Mouse (Mus musculus) urinary bladder, postnatal 4 days (tissue): ENCODE measurements around the gene Zfp26.
A peak's percentile ranks its signal among the peaks of the same experiment; 100 is the strongest.

ENCODE experiments used
- DNase-seq, 2 experiments: peaks; one replicate each; pipeline ENCODE4 v3.0.0; 2021 to 2022; ENCODE audit warnings: low spot score in 2 of 2

The Zfp26 gene

GRCm38 (mm10) chr9:20459377-20460317, at the start of gene Zfp26:
Zfp26 (minus strand) TSS chr9:20460162.
- peak; percentile 74 to 78 for DNase-seq

DNA sequence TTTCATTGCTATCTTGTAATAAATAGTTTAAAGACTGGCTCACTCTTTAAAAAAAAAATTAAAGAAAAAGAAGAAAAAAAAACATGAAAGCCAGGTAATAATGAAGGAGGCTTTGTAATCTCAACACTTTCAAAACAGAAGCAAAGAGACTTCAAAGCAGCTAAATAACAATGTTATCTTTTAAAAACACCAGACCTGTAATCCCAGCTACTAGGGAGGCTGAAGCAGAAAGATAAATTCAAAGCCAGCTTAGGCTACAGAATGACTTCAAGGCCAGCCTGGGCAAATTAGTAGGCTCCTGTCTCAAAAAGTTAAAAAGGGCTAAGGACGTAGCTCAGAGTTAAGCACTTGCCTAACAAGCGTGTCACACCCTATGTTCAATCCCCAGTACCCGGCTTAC, 49.7 kb upstream of the Zfp26 start:
- DNase-seq = no peak

- DNase-seq = no peak
These were observed 44.8 kb upstream of the Zfp26 start for GRCm38 (mm10) chr9:20504801-20505200.

DNA sequence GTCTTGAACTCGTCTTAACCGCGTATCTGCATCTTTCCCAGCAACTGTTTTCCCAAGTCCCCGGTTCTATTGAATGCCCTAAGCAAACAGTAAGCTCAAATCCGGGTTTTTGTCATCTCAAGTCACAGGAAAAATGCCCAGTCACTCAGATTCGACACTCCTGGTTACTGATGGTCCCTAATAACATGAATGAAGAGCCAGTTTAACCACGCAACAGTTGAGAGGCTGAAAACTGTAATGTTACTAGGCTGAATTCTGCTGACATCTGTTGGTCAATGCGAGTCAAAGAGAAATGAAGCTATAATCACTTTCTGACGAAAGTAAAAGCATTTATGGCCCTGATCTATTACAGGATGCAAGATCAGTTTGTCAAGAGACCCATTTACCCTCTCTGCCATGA, 33.3 kb upstream of the Zfp26 start:
- DNase-seq = no peak

DNA sequence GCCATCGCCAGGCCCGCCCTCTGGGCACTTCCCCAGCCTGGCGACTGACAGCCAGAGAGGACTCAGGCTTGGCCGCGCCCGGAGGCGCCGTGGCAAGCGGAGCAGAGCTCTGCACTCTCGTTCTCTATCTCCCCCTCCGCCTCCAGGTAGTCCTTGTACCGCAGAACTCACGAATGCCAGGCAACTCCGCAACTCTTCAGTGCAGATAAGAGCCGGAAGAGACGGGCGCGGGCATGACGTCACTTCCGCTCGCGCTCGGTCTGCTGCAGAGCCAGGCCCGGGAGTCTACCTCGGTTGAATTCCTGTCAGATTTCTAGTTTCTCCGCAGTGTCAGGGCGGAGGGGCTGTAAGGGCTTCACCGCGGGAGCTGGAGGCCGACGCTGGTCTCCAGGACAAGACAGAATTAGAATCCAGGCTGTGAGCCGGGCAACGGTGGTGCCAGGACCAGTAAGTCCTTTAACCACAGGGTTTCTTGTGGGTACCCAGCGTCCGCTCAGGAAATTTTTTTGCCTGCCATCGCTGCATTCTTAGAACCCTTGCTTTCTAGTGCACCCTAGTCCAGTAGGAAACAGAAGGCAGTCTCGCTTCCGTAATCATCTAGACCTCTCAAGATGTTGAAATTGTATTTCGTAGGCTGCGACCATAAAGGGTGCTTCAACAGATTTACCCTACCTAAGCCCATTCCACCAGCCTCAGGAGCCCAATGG, 32.7 kb upstream of the Zfp26 start, which contains the start of gene Zfp426:
Zfp426 (minus strand) TSS at position 220 of the 707 bp plus-strand sequence.
- peak; percentile 71 to 81 for DNase-seq

DNA sequence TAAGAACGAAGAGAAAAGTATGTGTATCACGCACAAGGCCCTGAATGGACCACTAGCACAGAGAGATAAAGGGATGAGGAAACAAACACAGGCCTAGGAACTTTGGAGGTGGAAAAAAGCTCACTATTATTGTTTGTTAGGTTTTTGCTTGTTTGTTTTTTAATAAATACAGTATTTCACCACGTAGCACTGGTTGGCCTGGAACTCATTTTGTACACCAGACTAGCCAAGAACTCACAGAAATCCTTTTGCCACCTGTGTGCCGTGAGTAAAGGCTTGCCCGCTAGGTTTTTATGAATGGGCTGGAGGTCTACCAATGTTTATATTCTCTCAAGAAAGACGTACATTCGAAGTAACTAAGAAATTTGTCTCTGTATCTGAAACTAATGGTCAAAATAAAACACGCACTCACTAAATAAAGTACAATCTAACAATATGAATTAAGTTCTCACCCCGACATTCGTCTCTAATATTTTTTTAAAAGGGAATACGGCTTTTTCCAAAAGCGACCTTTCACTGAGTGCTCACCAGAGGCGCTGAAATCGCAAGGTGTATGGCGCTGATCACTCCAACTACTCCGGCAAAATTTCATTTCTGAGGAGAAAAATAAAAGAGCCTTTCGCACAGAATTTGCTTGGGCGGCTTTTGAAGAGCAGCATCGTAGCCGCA, 32.0 kb upstream of the Zfp26 start:
- no peak for DNase-seq

- no peak for DNase-seq
These were observed 29.6 kb upstream of the Zfp26 start for GRCm38 (mm10) chr9:20489536-20489935.

DNA sequence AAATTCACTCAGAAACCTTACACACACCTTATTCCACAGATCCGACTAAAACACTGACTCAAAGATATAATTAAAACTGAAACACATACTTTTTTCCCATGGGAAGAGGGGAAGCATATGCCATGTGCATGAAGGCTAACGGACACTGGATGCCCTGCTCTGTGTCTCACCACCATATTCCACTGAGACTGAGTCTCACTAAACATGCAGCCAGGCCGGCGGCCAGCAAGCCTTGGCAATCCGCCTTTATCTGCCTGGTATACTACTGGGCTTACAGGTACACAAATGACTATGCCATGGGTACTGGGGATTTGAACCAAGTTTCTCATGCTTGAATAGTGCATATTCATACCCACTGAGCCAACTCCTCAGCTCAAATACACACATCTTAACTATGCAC, 19.4 kb upstream of the Zfp26 start:
- DNase-seq = no peak

- no peak for DNase-seq
These were observed 16.7 kb upstream of the Zfp26 start for GRCm38 (mm10) chr9:20476632-20477031.

GRCm38 (mm10) chr9:20466761-20467442, 6.9 kb upstream of the Zfp26 start:
- DNase-seq = no peak

GRCm38 (mm10) chr9:20453647-20454046, 6.3 kb downstream of the Zfp26 start:
- DNase-seq = no peak

DNA sequence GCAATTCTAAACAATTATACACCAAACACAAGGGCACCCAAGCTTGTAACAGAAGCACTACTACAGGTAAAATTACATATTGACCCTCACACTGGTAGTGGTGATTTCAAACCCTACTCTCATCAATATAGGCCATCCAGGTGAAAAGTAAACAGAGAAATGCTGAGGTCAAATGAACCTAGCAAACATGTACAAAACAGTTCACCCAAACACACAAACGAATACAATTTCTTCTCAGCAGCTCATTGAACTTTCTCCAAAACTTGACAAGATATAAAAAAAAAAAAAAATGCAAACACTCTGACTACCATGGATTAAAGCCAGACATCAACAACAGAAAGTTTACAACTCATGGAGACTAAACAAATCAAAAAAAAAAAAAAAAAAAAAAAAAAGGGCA, 8.5 kb downstream of the Zfp26 start:
- no peak for DNase-seq

GRCm38 (mm10) chr9:20443183-20443783, 16.7 kb downstream of the Zfp26 start:
- no peak for DNase-seq

- DNase-seq = no peak
These were observed 30.0 kb downstream of the Zfp26 start for GRCm38 (mm10) chr9:20430004-20430403.

GRCm38 (mm10) chr9:20411460-20411859, 48.5 kb downstream of the Zfp26 start:
- no peak for DNase-seq

DNA sequence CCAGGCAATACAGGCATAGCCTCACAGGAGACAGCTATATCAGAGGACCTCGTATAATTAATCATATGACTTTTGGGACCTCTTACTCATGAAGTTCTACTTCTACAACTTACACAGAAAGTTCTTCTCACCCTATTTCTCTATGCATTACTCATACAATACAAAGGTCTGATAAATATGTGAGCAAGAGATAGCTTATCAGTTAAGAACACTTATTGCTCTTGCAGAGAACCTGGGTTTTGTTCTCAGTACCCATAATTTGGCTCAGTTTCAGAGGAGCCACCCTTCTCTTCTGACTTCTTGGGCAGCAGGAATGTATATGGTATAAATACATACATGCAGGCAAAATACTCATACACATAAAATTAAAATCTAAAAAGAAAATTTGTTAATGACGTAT, 50.6 kb downstream of the Zfp26 start:
- no peak for DNase-seq

DNA sequence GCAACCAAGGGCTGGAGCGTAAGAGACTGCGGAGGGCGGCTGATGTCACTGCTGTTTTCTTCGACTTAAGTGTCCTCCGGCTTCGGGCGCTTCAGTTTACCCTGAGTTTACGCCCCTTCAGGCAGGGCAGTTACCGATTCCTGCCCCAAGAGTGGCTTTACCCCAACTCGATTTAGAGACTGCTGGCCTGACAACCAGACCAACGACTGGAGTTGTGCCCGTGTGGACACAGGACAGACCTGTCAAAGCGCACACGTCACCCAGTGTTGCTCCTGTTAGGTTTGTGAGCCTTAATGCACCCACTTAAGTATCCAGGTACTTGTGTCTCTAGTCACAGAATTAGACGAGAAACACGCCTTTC, 74.6 kb downstream of the Zfp26 start:
- no peak for DNase-seq

- peak; percentile 86 to 91 for DNase-seq
These were observed 75.2 kb downstream of the Zfp26 start, which contains the start of gene Zfp560 for GRCm38 (mm10) chr9:20384532-20385342. Zfp560 (minus strand) TSS chr9:20385177.

DNA sequence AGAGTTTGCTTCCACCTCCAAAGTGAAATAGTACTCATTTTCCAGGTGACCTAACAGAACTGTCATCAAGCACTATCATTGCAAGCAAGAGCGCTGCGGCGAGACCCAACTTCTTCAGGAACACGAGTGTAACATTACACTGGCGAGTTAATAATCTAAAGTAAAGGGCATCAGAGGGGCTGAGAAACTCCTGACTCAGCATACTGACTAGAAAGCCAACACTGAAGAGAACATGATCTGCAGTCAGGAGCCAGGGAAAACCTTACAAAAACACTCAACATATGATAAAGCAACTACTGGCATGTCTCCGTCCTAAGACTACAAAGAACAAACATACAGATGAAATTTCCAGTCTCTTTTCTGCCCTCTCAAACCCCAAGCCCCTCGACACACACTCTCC, 76.3 kb downstream of the Zfp26 start:
- DNase-seq = no peak
